Mouse (Mus musculus): ENCODE measurements around the gene Akr1b10.
"Not testable (repeated sequence)": the region's sequence is repeated elsewhere in the genome, so short reads cannot be mapped to it uniquely, and the experiment has no call there.

The Akr1b10 gene

DNA sequence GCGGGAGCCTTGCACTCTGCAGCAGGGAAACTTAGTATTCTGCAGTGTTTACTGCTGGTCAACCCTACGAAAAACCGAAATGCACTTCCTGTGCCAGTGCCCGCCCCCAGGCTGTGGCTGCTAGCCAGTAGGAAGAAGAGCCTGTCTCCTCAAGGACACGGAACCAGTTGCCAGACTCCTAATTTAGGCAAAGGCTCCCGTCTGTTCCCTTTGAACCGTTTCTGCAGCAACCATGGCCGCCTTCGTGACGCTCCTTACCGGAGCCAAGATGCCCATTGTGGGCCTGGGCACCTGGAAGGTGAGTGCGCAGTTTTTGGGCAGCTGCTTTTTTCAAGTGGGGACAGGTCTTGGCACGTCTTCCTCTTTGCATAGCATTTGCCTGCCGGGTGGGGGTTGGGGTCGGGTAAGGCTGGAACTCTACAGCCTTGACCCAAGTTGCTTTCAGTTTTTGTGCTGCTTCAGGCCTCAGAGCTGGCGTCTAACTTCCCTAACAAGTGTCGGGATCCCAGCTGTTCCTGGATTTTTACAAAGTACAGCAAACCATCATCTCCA is at the start of gene Akr1b10:
Akr1b10 (plus strand) TSS at position 109 of the 552 bp plus-strand sequence.
- DNase-seq (ENCODE audit: low read depth, low spot score): peak; percentile 60
- H3K27me3 ChIP-seq (ENCODE audit: control insufficient read depth, insufficient read depth, low read length, poor library complexity, severe bottlenecking): no peaks in the 10 kb centered on the region
- H3K36me3 ChIP-seq (ENCODE audit: control insufficient read depth, insufficient read depth, low read length, poor library complexity, severe bottlenecking): peaks cover 2% of the 10 kb centered on the region; the same call in 1 of the 2 replicates

DNA sequence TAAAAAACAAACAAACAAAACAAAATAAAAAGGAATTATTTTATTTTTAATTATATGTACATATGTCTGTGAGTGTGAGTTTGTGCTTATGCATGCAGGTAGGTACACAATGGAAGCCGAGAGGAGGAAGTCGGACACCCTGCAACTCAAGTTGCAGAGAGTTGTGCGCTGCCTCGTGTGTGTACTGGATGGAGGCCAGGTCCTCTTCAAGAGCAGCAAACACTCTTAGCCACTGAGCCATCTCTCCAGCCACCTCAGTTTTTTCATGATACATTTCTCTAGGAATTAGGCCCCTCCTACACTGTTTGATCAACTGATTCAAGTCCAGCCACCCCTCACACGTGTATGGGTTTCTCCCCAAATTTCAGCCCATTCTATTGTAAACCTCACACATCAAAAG is 49.3 kb upstream of the Akr1b10 start:
- no peaks in the 10 kb centered on the region for H3K27me3 ChIP-seq (ENCODE audit: control insufficient read depth, insufficient read depth, low read length, poor library complexity, severe bottlenecking)
- DNase-seq (ENCODE audit: low read depth, low spot score): no peak
- H3K36me3 ChIP-seq (ENCODE audit: control insufficient read depth, insufficient read depth, low read length, poor library complexity, severe bottlenecking): no peaks in the 10 kb centered on the region

DNA sequence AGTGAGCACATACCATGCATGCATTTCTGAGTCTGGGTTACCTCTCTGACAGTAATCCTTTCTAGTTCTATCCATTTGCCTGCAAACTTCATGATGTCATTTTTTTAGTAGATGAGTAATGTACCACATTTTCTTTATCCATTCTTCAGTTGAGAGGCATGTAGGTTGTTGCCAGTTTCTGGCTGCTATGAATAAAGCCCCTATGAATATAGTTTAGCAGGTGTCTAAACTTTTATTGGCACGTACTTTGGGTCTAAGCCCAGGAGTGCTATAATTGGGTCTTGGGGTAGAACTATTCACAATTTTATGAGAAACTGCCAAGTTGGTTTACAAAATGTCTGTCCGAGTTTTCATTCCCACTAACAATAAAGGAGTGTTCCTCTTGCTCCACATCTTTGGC is 46.2 kb upstream of the Akr1b10 start:
- DNase-seq (ENCODE audit: low read depth, low spot score): no peak
- no peaks in the 10 kb centered on the region for H3K27me3 ChIP-seq (ENCODE audit: control insufficient read depth, insufficient read depth, low read length, poor library complexity, severe bottlenecking)
- H3K36me3 ChIP-seq (ENCODE audit: control insufficient read depth, insufficient read depth, low read length, poor library complexity, severe bottlenecking): no peaks in the 10 kb centered on the region

DNA sequence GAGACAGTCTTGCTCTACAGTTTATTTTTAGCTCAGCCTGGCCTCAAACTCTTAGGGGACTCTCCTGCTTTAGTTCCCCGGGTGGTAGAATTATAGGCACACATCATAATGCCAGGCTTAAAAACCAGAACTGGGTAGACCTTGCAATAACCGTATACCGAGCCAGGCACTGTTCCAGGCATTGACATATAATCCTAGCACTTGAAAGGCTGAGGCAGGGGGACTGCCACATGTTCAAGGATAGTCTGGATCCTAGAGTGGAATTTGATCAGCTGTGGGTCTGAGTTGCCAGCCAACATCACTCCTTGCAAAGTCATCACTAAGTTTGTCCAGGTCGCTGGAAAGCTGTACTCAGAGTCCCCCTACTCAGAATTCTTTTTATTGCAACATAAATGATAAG is 42.0 kb upstream of the Akr1b10 start:
- no peaks in the 10 kb centered on the region for H3K36me3 ChIP-seq (ENCODE audit: control insufficient read depth, insufficient read depth, low read length, poor library complexity, severe bottlenecking)
- no peak for DNase-seq (ENCODE audit: low read depth, low spot score)
- H3K27me3 ChIP-seq (ENCODE audit: control insufficient read depth, insufficient read depth, low read length, poor library complexity, severe bottlenecking): no peaks in the 10 kb centered on the region

DNA sequence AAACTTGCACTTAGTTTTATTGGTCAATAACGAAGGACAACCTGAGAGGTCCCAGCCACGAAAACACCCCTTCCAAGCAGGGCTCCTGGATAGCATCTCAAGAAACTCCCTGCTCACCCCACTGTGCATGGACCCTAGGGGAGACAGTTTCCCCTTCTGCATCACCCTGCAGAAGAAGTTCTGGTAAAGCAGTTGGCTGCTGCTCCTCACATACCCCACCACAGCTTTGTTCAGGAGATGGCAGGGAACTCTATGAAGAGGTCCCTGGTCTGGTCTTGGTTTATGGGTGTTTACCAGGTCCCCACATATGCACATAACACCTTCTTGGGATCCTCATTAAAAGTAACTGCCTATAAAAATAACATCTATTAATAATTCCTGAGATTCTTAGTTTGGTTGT is 41.5 kb upstream of the Akr1b10 start:
- Histone ChIP-seq H3K27me3 (ENCODE audit: control insufficient read depth, insufficient read depth, low read length, poor library complexity, severe bottlenecking) (no peaks in the 10 kb centered on the region), H3K36me3 (ENCODE audit: control insufficient read depth, insufficient read depth, low read length, poor library complexity, severe bottlenecking) (no peaks in the 10 kb centered on the region)
- DNase-seq (ENCODE audit: low read depth, low spot score): no peak

DNA sequence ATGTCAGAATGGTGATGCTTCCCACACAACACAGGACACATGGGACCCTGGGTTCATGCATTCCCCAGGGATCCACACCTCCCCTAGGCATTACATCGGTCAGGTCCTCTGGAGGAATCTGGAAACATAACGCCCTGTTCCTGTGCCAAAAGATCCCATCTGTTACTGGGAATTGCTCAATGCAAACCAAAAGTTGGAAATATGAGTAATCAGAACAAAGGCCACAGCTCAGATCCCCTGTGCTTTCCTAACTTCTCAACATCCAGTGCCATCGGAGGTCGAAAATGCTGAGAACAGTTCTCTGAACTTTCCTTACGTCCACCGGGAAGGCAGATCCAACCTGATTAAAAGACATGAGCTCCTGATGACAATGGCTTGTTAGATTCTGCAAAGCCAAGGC is 40.6 kb upstream of the Akr1b10 start:
- DNase-seq (ENCODE audit: low read depth, low spot score): no peak
- Histone ChIP-seq H3K36me3 (ENCODE audit: control insufficient read depth, insufficient read depth, low read length, poor library complexity, severe bottlenecking) (no peaks in the 10 kb centered on the region), H3K27me3 (ENCODE audit: control insufficient read depth, insufficient read depth, low read length, poor library complexity, severe bottlenecking) (no peaks in the 10 kb centered on the region)

DNA sequence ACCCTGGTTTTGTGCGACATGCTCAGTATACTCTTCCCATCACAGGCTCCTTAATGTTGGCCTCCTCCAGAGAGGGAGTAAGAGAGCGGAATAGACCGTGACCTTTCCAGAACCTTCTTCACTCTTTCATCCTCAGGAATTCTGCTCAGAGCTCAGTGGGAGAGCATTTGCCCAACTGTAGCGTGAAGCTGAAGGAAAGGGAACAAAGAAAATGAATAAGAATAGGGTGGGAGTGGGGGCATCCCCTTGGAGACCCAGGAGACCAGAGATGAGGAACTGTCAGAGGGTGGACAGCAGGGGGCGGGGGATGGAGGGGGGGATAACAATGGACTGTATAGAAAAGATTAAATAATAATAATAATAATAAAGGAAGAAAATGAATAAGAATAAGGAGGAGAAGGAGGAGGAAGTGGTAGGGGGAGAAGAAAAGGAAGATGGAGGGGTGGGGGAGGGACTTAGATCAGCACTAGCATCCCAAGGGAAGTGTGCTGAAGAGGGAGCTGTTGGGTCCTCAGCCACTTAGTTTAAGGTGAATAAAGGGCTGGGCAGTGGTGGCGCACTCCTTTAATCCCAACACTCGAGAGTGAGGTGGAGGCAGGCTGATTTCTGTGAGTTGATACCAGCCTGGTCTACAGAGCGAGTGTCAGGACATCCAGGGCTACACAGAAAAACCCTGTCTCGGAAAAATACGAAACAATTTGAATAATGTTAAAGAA is 39.7 kb upstream of the Akr1b10 start:
- no peak for DNase-seq (ENCODE audit: low read depth, low spot score)
- Histone ChIP-seq H3K36me3 (ENCODE audit: control insufficient read depth, insufficient read depth, low read length, poor library complexity, severe bottlenecking) (no peaks in the 10 kb centered on the region), H3K27me3 (ENCODE audit: control insufficient read depth, insufficient read depth, low read length, poor library complexity, severe bottlenecking) (no peaks in the 10 kb centered on the region)

DNA sequence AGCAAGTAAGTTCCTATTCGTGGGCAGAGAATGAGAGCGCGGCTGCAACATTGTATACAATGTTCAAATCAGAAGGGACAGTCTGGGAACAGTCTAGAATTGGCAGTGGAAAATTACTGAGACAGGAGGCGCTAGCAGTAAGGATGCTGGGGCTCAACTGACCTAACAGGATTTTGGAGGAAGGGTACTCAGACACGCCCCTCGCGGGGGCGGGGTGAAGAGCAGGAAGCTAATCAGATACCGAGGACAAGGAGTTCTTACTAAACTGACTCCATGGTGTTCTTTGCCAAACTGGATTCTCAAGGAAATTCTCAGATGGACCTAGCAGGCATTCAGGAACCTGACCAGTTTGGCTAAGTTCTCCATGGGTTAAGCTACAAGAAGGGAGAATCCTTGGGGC is 39.1 kb upstream of the Akr1b10 start:
- no peaks in the 10 kb centered on the region for H3K27me3 ChIP-seq (ENCODE audit: control insufficient read depth, insufficient read depth, low read length, poor library complexity, severe bottlenecking)
- DNase-seq (ENCODE audit: low read depth, low spot score): no peak

DNA sequence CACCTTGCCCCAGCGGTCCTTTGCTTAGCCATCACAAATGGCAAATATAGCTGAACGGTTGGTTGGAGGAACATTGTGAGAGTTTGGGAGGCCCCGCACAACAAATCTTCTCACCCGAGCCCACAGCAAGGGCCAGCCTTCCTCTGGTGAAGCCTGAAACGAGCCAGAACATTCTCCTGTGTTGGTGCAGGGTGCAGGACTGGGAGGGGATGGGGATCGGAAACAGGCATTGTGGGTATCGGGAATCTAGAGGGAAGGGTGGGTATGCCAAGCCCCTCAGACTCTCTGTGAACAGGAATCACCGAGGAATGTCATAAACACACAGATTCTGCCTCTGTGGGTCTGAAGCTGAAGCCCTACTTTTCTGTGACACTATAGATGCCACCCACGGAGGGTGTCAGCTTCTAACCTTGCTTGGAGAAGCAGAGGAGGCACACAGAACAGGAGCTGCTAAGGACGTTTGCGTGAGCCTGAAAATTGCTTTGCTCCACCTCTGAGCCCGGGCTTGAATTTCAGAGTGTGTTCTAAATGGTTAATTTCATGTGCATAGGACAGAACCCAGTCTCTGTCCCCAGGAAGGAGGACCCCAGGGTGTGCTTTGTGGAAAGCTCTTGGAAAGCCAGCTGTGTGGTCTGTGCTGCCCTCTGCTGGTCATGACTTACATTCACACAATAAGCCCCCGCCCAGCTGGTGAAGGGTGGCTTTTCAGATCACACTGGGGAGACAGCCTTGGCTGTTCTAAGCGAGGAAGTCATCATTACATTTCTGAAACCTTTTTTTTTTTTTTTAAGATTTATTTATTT is 37.7 kb upstream of the Akr1b10 start:
- Histone ChIP-seq H3K36me3 (ENCODE audit: control insufficient read depth, insufficient read depth, low read length, poor library complexity, severe bottlenecking) (no peaks in the 10 kb centered on the region), H3K27me3 (ENCODE audit: control insufficient read depth, insufficient read depth, low read length, poor library complexity, severe bottlenecking) (no peaks in the 10 kb centered on the region)
- peak; percentile 78 for DNase-seq (ENCODE audit: low read depth, low spot score)

More for the DNA sequence above, 39.1 kb upstream of the Akr1b10 start:
- no peaks in the 10 kb centered on the region for H3K36me3 ChIP-seq (ENCODE audit: control insufficient read depth, insufficient read depth, low read length, poor library complexity, severe bottlenecking)

DNA sequence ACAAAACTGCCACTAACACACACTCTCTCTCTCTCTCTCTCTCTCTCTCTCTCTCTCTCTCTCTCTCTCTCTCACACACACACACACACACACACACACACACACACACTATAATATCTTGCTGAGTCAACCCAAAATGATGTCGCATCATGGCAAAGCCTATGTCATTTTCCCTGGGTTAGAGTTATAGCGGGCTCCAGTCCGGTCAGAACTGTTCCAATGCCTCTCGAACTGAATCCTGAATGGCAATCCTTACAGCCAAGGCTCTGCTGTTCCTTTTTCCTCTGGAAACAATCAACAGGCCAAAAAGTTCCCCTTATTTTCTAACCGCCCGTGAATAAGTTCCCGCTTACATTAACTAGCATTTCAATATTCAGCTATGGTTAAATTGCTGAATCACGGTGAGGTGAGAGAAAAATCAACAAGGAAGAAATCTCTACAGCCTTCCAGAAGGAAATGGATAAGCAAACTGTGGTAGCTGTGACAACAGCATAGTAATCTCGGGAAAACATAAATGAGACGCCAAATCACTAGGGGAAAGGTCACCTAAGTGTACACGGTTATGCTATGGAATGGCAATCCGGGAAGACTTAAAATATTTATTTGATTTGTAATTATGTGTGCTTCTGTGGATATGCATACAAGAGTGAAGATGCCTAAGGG is 33.9 kb upstream of the Akr1b10 start:
- 0 out of 2 replicates have a peak, but pooled peaks cover 2% of the 10 kb centered on the region for H3K27me3 ChIP-seq (ENCODE audit: control insufficient read depth, insufficient read depth, low read length, poor library complexity, severe bottlenecking)
- DNase-seq (ENCODE audit: low read depth, low spot score): no peak
- no peaks in the 10 kb centered on the region for H3K36me3 ChIP-seq (ENCODE audit: control insufficient read depth, insufficient read depth, low read length, poor library complexity, severe bottlenecking)

DNA sequence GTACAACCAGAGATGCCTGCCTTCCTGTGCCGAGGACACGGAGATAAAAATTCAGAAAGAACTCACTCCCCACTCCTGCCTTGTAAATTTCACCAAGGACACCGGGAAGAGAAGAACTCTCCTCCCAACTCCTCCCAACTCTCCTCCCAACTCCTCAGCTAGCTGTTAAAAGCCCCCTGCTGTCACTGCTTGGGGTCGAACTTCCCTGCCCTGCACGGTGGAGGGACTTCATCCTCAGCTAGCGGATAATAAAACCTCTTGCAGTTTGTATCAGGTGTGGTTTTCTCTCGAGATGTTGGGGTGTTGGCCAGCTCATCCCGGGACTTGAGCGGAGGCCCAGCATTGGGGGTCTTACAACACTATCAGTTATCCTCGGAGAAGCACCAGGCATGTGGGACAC is 32.5 kb upstream of the Akr1b10 start:
- not testable (repeated sequence) for H3K36me3 ChIP-seq (ENCODE audit: control insufficient read depth, insufficient read depth, low read length, poor library complexity, severe bottlenecking); DNase-seq (ENCODE audit: low read depth, low spot score); H3K27me3 ChIP-seq (ENCODE audit: control insufficient read depth, insufficient read depth, low read length, poor library complexity, severe bottlenecking)

DNA sequence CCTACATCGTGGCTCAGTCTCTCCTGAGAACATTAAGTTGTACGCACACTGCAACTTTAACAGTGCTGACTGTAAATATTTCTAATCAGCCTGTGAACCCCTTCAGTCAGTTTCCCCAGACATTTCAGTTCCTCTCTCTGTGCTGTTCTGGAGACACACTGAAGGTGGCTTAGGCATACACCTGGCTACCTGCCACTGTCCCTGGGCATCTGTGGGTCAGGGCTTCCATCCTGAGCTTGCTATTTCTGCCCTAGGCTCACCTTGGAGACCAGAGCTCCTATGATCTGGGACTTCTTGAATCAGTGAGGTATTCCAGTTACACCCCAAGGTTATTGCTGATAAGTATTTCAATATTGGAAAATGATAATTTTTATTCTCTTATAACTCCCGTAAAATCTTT is 31.6 kb upstream of the Akr1b10 start:
- no peaks in the 10 kb centered on the region for H3K36me3 ChIP-seq (ENCODE audit: control insufficient read depth, insufficient read depth, low read length, poor library complexity, severe bottlenecking)
- DNase-seq (ENCODE audit: low read depth, low spot score): no peak
- 0 out of 2 replicates have a peak, but pooled peaks cover 2% of the 10 kb centered on the region for H3K27me3 ChIP-seq (ENCODE audit: control insufficient read depth, insufficient read depth, low read length, poor library complexity, severe bottlenecking)

DNA sequence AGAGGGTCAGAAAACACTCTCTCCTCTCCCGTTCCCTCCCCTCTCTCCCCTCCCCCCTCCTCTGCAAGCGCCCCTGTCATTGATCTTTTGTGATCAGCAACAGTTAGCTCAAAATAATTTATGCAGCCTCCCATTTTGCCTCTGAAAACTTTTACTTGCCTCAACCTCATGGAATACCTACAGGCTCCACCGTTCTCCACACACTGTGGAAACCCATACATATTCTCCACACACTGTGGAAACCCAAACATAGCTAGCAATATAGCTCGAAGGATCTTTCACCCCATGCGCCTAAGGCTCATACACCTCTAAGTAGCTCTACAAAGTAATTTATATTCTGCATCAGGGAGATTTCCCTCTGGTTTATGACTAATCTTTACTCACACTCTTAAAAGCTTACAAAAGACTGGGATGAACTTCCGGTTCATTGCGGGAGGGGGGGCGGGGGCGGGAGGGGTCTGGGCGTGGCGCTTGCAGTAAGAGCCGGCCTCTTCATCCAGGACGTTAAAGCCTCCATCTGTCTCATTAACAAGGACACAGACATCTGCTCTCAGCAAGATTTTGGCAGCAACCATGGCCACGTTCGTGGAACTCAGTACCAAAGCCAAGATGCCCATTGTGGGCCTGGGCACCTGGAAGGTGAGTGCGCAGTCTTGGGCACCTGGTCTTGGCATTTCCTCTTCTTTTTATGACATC is 30.2 kb upstream of the Akr1b10 start, which contains the start of gene Akr1b8:
Akr1b8 (plus strand) TSS at position 462 of the 696 bp plus-strand sequence.
- H3K36me3 ChIP-seq (ENCODE audit: control insufficient read depth, insufficient read depth, low read length, poor library complexity, severe bottlenecking): no peaks in the 10 kb centered on the region
- 0 out of 2 replicates have a peak, but pooled peaks cover 2% of the 10 kb centered on the region for H3K27me3 ChIP-seq (ENCODE audit: control insufficient read depth, insufficient read depth, low read length, poor library complexity, severe bottlenecking)
- no peak for DNase-seq (ENCODE audit: low read depth, low spot score)
